Mouse (Mus musculus) right cerebral cortex, postnatal 10 days (tissue): ENCODE data around the gene Nt5c1a.

Source experiments
- DNase-seq, 2 experiments: peaks; one replicate each; pipeline ENCODE4 v3.0.0; 2021; ENCODE audit warnings: low spot score in 2 of 2

The Nt5c1a gene

GRCm38 (mm10) chr4:123247147-123247880, 46.0 kb downstream of the Nt5c1a start:
- peak in 1 of 2 experiments; percentile 38 for DNase-seq

GRCm38 (mm10) chr4:123248971-123249567, 47.8 kb downstream of the Nt5c1a start:
- peak; percentile 84 to 92 for DNase-seq

GRCm38 (mm10) chr4:123252214-123252613, 50.9 kb downstream of the Nt5c1a start:
- peak; percentile 63 to 67 for DNase-seq

GRCm38 (mm10) chr4:123254617-123255016, 53.3 kb downstream of the Nt5c1a start:
- no peak for DNase-seq

GRCm38 (mm10) chr4:123260071-123260746, 58.9 kb downstream of the Nt5c1a start:
- DNase-seq = no peak

- DNase-seq = no peak
These were observed 60.6 kb downstream of the Nt5c1a start, which contains the start of gene Pabpc4 for GRCm38 (mm10) chr4:123261721-123262401. Gene Pabpc4 (plus strand): TSS chr4:123262351.
